Mouse (Mus musculus): ENCODE results near the gene Add1. TPM values are rescaled to one million over a fixed set of nuclear protein-coding genes. Genes with fewer than 3 reads are reported as not detected.

The Add1 gene
- total RNA-seq (2023) = 100 to 1,000 TPM; 190 to 241 TPM

DNA sequence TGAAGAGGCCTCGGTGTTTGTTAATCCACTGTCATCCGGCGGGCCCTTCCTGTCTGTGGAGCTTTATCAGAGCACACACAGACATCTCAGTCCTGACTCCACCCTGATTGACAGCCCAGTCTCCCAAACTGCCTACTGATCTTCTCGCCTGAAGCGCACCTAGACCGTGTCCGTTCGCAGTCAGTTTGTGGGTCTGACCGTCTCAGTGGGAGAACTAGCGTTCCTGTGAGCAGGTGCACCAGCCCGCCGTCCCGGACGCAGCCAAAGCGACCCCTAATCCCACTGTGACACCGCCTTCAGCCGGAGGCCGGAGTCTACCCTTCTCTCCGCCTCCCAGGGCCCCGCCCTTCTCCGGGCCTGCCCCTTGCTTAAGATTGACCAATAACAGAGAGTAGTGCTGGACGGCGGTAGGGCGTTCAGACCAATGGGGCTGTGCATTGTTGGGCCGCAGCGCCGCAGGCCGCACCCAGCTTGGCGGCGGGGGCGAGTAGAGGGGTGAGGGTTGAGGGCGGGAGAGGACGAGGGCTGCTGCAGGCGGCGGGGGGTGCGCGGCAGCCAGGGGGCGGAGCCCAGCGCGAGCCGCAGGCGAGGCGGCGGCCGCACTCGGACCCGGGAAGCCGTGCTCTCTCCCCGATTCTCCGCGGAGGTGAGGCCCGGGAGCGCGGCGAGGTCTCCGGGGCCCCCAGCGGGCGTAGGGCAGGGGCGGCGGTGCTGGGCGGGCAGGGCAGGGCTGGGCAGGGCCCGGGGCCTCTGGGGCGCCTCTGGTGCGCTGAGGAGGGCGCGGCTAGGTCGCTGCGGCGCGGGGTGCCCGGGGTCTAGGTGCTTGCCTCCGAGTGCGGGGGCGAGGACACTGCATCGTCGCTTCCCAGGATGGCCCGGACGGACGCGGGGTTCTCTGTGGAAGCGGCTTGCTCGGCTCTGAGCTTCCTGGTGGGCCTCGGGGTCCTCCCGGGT lies at the start of gene Add1:
Add1 (plus strand) TSS at position 397 of the 954 bp plus-strand sequence.

DNA sequence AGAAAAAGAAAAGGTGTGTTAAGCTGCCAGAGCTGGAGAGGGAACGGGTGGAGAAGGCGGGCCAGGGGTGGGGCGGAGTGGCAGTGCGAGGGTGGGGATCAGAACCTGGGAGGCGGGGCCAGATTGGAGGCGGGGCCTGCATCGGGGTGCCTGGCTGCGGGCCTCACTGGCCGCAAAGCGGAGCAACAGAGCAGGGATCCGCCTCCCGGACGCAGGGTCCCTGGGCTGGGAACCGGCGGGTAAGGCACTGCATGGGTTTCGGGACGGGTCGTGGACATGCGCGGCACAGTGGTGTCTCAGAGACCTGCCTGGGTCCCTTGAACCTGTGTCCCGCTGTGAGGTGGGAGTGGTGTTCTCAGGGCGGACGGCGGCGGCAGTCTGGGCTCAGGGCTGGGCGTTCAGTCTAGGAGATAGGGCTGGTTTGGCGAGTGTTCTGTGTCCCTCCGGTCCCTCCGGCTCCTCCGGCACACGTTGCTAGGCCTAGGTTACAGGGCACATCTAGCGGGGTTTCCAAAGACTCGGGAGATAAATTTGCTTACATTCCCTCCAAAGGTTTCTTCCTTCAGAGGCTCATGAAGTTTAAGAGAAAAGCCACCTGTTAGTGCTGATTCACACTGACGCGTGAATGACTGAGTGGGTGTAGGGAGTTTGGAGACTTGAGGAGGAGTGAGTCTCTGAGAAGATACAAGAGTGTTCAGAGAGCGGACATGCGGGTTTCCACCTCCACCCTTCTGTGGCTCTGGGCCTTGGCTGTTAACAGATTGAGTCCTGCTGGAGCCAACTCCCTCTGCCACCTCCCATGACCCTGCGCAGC lies 47.6 kb upstream of the Add1 start, which contains the start of gene Sh3bp2:
Sh3bp2 (plus strand) TSS at position 176 of the 814 bp plus-strand sequence.

DNA sequence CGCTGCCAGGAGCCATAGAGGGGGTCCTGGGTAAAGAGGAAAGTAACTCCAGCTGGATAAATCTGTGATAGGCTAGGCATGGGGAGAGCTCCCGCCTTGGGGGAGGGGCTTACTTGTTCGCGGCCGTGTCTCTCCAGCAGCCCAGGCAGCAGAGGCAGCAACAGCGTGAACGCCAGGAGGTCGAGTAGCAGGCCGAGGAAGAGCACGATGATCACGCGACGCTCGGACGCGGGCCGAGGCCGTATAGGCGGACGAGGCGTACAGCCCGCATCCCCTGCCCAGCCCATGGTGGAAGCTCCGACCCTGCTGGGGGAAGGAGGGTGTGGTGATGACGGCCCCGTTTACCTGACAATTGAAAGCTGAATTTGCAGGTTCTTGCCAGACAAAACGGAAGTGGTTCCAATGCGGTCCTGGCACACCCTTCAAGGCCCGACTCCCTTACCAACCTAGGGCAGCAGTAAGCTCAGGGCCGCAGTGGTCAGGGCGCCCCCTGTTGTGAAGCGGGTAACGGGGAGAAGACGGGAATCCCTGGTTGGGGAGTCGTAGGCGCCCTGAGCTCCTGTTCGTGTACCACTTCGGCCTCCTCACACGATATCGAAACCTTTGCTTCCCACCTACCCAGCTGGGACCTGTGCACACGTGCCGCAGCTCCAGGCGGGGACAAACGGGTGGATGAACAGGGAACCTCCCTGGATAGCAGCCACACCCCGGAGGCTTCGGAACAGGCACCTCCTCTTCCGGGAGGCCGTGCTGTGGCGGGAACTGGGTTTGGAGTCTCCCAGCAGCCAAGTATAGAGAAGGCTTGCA lies 63.2 kb downstream of the Add1 start, which contains the start of gene Mfsd10:
Mfsd10 (minus strand) TSS at position 732 of the 807 bp plus-strand sequence.

DNA sequence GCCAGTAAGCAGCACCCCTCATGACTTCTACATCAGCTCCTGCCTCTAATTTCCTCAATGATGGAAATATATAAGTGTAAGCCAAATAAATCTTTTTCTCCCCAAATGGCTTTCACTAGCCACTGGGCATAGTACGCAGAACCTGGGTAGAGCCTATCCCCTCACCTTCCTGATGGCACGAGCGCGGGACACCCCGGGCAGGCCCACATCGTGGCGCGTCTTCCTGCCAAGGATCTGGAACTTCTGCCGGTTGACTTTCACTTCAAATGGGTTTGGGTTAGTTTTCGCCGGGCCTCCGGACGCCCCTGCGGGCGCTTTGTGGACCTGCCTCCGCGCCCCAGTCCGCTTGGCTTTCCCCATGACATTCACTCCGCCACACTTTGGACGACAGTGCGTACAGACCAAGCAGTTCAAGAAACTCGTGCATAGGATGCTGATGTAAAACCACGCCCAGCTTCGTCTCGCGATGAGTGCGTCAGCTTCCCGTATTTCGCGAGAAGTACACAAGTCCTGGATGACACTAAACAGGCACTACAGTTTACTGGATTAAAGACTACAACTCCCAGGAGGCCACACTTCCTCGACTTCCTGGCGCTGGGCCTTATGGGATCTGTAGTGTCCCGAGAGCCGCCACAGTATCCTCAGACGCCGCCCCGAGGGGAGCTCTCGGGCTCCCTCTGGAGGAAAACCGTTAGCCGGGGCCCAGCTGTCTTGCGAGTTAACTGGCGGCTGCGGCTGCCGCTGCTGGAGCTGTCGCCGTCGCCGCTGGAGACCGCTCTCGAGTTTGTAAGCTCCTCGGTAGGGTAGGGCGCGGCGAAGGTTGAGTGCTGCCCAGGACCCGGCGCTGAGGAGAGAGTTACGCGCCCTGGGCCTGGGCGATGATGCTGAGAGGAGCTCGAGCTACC lies 86.5 kb downstream of the Add1 start, which contains the start of the genes Nop14 and Grk4:
Nop14 (minus strand) TSS at position 463 of the 905 bp plus-strand sequence.
Grk4 (plus strand) TSS at position 694 of the 905 bp plus-strand sequence.

Other genes starting within 250 kb of the Add1 start
- 100 to 1,000 TPM; 111 to 117 TPM for gene Rnf4, start 237.4 kb upstream of the Add1 start, total RNA-seq (2023)
- 10 to 100 TPM; 42.8 to 43.8 TPM for gene Fam193a, start 203.7 kb upstream of the Add1 start, total RNA-seq (2023)
- 10 to 100 TPM; 10.6 to 12.2 TPM for gene Tnip2, start 59.7 kb upstream of the Add1 start, total RNA-seq (2023)
- gene Sh3bp2, start 47.8 kb upstream of the Add1 start, total RNA-seq (2023) = 10 to 100 TPM; 69.0 to 73.2 TPM
- gene Mfsd10, start 63.5 kb downstream of the Add1 start, total RNA-seq (2023) = 10 to 100 TPM; 53.9 to 55.8 TPM
- gene Nop14, start 86.5 kb downstream of the Add1 start, total RNA-seq (2023) = 1 to 10 TPM; 6.8 to 7.6 TPM
- 1 to 10 TPM; 3.4 to 3.5 TPM for gene Grk4, start 86.7 kb downstream of the Add1 start, total RNA-seq (2023)
- 10 to 100 TPM; 25.0 to 25.3 TPM for gene Htt, start 188.1 kb downstream of the Add1 start, total RNA-seq (2023)